Mouse (Mus musculus): ENCODE measurements around the gene Vamp2.

GRCm38 (mm10) chr11:69086390-69086789 lies 1.9 kb upstream of the Vamp2 start:
- TF ChIP-seq CEBPB (IDR thresholded peaks at IDR 0.05; ENCODE audit: insufficient read depth, poor library complexity, severe bottlenecking) (no peak), MAX (IDR thresholded peaks at IDR 0.05; ENCODE audit: low read depth) (no peak), POLR2A (IDR thresholded peaks at IDR 0.05; ENCODE audit: insufficient read length, low read depth) (no peak), E2F4 (IDR thresholded peaks at IDR 0.05; ENCODE audit: insufficient read depth) (no peak), POLR2AphosphoS2 (IDR thresholded peaks at IDR 0.05; ENCODE audit: insufficient read length, low read depth) (no peak), USF1 (IDR thresholded peaks at IDR 0.05; ENCODE audit: low read depth) (no peak)
